Mouse (Mus musculus) adrenal gland (tissue): ENCODE measurements around the gene Cbl.

Experiments
- intact Hi-C: fragments of 180-260 bp; cut with DNase I; formaldehyde crosslinking; loops from one replicate; pipeline ENCODE4 v1.15.1; 2025

Gene Cbl

GRCm38 (mm10) chr9:44240911-44241310 lies 7.1 kb upstream of the Cbl start:
- intact Hi-C loops: loop anchor here (10.0 kb wide), 1 partner anchor 94 kb away; the partner anchor contains the start of gene H2afx

DNA sequence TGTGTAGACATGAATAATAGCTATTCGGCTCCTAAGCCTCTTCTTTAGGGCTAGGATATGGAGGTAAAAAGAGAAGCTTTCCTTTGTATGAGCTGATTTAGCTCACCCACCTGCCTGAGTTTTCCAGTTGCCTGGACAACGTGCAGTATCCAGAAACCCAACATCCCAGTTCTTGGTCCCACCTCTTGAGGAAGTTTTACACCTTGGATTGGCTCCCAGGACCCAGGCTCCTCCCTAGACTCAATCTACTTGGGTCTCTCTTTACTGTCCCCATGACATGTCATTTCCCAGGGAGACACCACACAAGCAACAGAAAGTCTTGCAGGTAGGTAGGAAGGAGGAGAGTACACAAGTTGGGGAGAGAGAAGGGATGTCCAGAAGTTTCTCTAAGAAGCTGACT lies 6.5 kb upstream of the Cbl start, which contains the start of gene Ccdc153:
Gene Ccdc153, plus strand, starts transcription at position 278 of the 400 bp plus-strand sequence.
- intact Hi-C loops: loop anchor here (10.0 kb wide), 1 partner anchor 94 kb away; the partner anchor contains the start of gene H2afx

DNA sequence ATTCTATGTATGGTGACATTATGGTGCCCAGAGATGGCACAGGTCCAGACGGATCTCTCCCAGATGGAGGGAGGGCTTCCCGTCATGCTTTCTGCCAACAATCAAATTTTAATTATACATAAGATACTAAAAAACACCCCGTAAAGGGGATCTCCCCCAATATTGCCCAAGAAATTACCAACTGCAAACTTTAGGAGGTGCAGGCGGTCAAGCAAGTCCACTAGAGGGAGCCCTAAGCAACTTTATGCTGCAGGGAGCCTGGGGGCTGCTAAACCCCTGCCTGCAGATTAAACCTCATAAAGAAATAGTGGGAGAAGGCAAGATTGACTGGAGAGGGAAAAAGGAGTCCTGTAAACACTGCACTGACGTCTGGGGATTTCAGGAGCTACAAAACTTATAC lies 5.6 kb upstream of the Cbl start:
- intact Hi-C loops: loop anchor here (10.0 kb wide), 2 partner anchors 55 to 115 kb away; no protein-coding TSS in a partner anchor

DNA sequence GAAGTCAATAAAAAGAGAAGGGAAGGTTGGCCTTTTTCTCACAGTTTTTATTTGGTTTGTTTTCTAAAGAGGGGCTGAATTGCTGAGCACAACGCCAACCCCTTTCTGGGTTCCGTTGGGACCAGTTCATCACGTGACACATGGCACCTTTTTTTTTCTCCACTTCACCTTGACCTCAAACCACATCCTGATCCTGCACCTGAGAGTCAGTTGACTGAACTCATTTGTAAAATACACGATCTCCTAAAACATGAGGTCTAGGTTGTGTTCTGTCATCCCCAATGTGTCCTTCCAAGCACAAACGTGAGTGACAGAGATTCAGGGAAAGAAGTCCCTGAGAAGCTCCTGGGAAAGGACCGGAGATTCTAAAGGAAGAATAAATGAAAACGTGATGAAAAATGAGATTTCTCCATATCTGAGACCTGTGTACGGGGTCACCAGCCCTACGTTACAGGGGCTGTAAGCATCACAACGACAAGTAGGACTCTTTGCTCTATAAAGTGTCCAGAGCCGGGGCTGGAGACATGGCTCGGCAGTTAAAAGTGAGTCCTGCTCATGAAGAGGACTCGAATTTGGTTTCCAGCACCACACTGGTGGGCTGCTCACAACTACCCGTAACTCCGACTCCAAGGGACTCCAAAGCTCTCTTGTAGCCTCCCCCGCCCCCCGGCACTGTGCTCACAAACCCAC lies 4.8 kb upstream of the Cbl start:
- intact Hi-C loops: loop anchor here (10.0 kb wide), 2 partner anchors 54 to 114 kb away; no protein-coding TSS in a partner anchor

DNA sequence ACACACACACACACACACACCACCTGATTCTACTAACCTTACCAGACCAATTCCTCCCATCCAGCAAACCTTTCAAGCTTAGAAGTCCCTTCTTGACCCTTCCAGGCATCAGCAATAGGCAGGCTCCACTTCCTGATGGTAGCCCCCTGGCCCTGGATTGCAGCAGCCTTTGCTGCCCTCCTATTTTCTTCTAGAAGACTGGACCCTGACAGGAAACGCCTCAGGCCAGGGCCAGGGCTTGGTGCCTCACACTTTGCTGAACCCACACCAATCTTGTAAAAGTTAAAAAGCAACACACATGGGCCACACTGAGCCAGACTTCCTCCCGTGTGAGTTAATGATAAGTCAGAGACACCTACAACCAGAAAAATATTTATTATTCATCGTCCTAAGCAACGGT lies 3.3 kb upstream of the Cbl start:
- intact Hi-C loops: loop anchor here (10.0 kb wide), 2 partner anchors 52 to 112 kb away; no protein-coding TSS in a partner anchor

- intact Hi-C loops: loop anchor here (10.0 kb wide), 2 partner anchors 52 to 112 kb away; no protein-coding TSS in a partner anchor
These were observed 2.8 kb upstream of the Cbl start for GRCm38 (mm10) chr9:44236601-44237000.

DNA sequence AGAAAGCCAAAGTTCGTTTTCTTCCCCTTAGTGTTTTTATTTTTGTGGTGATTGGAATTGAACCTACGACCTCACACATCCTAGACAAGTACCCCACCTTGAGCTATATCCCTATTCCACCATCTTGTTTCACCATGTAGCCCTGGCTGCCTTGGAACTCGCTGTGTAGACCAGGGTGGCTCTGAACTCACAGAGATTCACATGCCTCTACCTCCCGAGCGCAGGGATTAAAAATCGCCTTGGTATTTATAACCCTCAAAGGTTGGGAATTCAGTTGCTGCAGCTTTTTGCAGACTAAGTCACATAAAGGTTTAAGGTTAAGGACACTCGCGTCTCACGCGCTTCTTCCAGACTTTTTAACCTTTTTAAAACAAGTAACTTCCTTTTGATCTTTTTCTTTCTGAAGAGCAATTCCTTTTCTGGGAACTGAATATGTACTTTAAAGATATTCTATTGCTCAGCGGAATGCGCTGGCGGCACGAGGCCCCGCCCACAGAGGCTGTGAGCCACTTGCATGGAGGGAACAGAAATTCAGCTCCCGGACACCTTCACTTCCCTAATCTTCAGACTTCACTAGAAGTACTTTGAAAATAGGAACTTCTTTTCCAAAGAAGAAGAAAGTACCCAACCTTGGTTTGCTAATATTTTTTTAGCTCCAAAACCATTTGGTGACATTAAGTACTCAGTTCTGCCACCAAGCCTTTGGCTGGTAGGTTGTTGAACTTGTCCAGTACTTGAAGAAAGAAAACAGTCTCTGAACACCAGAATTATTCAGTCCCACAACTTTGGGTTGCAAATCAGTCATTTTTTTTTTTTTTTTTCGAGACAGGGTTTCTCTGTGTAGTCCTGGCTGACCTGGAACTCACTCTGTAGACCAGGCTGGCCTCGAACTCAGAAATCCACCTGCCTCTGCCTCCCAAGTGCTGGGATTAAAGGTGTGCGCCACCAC lies 904 bp upstream of the Cbl start:
- intact Hi-C loops: loop anchor here (10.0 kb wide), 2 partner anchors 50 to 110 kb away; no protein-coding TSS in a partner anchor

- intact Hi-C loops: loop anchor here (10.0 kb wide), 2 partner anchors 48 to 108 kb away; no protein-coding TSS in a partner anchor
These were observed 638 bp downstream of the Cbl start for GRCm38 (mm10) chr9:44233021-44233801.

DNA sequence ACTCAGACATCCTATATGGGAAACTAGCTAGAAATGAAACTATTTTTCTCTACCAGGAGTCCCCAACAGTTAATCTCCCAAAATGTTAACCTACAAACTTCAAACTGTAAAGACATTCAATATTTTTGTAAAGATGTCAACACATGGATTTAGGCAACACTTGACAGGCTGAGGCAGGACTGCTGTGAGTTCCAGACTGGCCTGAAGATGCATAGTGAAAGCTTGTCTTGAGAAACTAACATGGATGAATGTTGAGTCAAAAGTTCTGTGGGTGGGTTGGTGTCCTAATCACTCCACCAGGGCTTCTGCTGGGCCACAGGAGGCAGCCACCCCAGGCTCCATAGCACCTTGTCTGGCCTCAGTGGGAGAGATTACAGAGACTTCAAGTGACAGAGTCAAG lies 2.2 kb downstream of the Cbl start:
- intact Hi-C loops: loop anchor here (10.0 kb wide), 2 partner anchors 47 to 107 kb away; no protein-coding TSS in a partner anchor

DNA sequence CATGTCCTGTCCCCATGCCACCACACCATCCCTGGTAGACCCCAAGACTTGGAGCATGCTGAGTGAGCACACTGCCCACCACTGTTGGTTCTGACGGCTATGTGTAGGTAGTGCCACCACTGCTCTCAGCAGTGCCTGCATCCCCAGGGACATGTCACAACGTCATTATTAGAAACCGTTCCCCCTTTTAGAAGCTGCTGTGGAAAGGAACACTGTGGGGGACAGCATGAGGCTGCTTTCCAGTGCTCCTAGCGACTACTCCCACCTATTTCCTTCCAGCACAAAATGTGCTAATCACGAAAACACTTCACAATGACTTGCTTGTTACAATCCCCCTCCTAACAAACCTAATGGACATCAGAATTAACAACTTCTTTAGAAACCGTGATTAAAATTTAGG lies 7.9 kb downstream of the Cbl start:
- intact Hi-C loops: no loop called here

- intact Hi-C loops: no loop called here
These were observed 20.3 kb downstream of the Cbl start for GRCm38 (mm10) chr9:44213538-44213937.

DNA sequence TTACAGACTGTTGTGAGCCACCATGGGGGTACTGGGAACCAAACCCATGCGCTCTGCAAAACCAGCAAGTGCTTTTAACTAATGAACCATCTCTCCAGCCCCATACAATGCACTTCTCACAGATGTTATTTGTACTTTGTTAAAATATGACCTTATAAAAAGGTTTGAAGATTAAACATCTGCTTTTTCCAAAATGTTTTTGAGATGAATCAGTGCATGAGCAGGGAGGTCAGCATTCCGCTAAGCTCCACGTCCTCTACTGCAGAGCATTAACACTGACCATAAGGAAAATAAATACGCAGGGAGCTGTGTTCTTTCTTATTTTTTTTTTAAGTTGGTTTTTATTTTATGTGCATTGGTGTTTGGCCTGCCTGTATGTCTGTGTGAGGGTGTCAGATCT lies 21.4 kb downstream of the Cbl start:
- intact Hi-C loops: no loop called here

- intact Hi-C loops: no loop called here
These were observed 24.4 kb downstream of the Cbl start for GRCm38 (mm10) chr9:44209416-44209815.

DNA sequence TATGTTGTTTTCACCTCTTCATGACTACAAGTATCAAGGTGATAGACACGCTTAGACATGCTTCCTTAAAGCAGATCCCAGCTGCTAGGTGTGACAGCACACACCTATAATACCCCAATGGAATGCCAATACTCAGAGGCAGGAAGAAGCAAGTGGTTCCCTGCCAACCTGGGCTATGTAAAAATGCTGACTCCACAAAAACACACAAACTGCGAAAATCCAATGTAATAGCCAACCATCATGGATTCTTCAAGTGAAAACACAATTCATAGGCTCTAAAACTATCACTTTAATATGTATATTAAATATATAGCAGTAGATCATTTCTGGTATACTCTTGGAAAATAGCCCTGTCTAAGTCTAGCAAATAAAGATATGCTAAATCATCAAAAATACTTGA lies 26.0 kb downstream of the Cbl start:
- intact Hi-C loops: no loop called here

GRCm38 (mm10) chr9:44200458-44200857 lies 33.4 kb downstream of the Cbl start:
- intact Hi-C loops: no loop called here

DNA sequence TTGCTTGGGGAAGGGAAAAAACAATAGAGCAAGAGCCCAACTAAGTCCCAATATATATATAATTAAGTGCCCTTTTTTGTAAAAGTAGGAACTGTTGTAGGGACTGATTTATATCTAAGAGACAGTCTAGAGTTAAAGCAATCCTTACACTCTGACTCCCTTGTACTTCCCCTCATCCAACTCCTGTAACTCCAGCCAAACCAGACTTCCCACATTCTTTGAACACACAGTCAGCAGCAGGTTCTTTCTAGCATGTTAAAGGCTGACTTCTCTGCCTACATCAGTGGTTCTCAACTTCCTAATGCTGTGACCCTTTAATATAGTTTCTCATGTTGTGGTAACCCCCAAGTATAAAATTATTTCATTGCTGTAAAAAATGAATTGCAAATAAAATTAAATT lies 34.3 kb downstream of the Cbl start:
- intact Hi-C loops: no loop called here

GRCm38 (mm10) chr9:44199166-44199565 lies 34.7 kb downstream of the Cbl start:
- intact Hi-C loops: no loop called here

DNA sequence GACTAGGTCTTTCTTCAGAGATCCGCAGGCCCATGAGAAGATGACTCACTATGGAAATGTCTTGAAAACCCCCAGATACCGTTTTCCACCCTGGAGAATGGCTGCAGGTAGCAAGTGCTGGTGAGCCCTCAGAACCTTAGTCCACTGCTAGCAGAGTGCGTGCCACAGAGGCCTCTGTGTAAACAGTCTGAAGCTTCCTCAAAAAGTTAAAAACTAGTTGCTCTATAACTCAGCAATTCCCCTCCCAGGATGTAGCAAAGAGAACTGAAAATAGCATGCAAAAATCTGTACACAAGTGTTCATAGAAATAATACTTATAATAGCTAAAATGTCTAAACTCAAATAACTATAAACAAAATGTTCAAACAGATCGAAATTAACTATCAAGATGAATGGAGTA lies 37.5 kb downstream of the Cbl start:
- intact Hi-C loops: no loop called here

DNA sequence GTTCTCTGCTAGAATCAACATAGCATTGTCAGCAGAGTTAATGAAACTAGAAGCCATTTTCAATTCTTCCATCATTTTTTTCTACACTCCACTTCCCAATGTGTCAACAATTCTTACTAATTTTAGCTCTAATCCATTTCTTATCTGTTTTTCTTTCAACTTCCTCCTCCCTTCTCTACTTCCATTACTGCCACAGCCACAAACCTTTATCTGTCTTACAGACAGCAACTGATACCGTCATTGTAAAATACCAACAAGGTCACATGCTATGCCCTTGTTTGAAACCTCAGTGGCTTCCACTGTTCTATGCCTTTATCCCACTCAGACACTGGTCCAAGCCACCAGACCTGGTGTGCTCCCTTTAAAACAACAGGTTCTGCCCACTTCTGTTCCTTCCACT lies 39.8 kb downstream of the Cbl start:
- intact Hi-C loops: no loop called here

DNA sequence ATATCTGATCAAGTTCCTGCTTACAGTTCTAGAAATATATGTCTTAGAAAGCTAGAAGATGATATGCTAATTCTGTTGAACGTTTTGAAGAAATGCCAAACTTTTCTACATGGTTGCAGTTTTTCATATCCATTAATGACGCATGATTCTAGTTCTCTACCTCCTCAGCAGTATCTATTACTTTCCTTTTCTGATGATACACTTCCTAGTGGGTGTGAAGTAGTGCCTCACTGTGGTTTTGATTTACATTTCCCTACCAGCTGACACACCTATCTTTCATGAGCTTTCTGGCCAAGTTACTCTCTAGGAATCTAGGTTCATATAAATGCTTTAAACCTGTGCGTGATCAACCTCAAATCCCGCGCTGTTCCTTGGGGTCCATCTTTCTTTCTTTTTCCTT lies 41.1 kb downstream of the Cbl start:
- intact Hi-C loops: no loop called here

- intact Hi-C loops: no loop called here
These were observed 41.5 kb downstream of the Cbl start for GRCm38 (mm10) chr9:44192312-44192711.
